Mouse (Mus musculus) megakaryocyte, embryonic 14.5 days (primary cell): ENCODE measurements around the gene Alg9.

Source experiments
- FLI1 ChIP-seq: IDR thresholded peaks from 2 replicates; pipeline ENCODE4 v1.6.1; 2012; ENCODE audit warnings: low read length, inconsistent platforms, mixed read lengths
- GATA1 ChIP-seq: IDR thresholded peaks from 3 replicates; pipeline ENCODE4 v1.6.1; 2012; ENCODE audit warnings: mixed read lengths, low read length, inconsistent platforms, borderline replicate concordance

DNA sequence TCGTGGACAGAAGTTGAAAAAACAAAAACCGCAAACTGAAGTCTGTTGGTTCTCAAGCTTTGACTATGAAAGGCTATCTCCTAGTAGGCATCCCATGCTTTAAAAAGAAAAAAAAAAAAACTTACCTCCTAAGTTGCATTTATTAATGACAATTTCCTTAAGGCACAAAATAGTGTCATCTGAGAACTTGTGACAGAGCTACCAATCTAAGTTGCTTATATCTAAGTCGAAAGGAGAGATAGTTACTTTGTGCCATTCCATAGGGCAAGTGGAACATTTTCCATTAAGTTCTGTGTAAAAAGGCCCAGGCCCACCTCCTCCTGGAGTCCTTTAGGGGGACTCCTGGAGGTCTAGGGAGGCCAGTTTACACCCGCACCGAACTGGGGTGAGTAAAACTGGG, 81.0 kb downstream of the Alg9 start:
- TF ChIP-seq GATA1 (no peak), FLI1 (no peak)
